Mouse (Mus musculus): ENCODE measurements around the gene Speg.

The Speg gene

DNA sequence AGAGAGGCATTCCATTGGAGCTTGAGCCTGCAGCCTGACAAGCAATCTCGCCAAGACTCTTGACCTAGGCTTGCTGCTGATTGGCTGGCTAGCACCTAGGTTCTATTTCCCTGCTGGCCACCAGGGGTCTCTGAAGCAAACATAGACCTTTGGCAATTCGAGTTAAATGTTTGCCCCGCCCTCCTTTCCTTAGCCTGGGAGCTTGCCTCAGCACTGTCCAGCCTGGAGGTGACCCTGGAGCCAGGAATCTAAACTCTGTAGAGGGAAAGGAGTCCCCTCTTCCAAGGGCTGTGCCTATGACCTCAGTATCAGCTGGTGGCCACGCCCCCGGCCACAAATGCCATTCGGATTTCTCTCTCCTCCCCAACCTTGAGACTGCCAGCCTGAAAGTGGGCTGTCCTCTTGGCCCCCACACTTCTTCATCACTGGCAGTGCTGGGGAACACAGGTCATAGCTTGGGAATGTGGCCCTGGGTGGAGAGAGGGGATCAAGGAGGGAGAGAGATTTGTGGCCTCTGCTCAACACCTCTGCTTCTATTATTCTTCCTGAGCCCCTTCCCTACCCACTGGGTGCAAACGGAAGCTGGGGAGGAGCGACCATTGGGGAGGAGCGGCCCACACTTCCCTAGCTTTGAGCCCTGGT is 23.8 kb downstream of the Speg start:
- DNase-seq, result peak; percentile 86 to 89

DNA sequence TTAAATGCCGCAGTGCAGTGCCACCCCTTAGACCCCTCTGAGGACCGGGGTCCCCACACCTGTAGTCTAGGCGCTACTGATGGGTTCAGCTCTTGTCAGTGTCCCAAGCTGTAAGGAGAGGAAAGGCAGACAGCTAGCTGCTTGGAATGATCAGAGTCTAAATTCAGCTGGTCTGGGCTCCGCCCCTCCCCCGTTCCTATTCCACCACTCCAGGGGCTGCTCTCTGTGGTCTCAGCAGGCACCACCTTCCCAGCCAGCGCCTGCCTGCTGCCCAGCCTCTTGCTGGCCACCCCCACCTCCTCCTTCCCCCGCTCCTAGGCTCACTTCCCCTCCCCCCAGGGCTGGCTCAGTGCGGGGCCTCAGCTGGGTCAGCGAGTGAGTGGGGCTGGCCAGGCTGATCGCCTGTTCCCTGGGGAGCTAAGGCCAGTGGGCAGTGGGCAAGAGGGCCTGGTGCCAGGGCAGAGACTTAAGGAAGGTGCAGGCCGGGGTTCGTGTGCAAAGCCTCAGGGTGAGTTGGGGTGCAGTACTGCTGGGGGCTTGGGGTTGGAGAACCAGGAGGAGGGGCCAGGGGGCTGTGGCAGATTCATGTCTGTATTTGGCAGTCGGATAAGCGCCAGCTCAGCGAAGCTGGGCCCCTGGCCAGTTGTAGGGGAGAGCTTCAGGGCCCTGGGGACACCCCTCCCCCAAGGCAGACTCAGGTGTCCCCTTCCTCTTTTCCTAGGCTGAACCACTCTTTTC is 24.8 kb downstream of the Speg start:
- DNase-seq, result peak; percentile 37 to 55

DNA sequence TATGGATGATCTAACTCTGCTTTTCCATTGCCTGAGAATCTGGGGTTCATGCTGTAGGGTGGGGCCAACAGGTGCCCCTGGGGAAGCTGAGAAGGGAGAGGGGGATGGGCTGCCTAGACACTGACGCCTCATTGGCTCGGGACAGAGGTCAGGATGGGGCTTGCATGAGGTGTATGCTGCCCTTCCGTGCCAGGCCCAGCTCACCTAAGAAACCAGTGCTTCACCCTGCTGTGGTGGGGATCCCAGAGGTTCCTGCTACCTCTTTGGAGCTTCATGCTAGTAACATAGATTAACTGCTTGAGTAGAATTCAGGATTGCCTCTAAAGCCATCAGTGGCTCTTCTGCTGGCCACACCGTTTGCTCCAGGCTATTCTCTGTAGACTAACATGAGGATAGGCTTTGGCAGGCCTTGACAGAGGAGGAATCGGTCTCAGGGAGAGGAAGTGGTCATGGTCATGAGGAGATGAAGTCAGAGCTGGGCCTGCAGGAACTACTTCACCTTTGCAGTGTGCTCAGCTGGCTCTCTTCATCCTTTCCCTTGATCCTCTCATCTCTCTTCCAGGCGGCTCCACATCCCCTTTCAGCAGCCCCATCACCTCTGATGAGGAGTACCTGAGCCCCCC is 25.5 kb downstream of the Speg start:
- no peak for DNase-seq

DNA sequence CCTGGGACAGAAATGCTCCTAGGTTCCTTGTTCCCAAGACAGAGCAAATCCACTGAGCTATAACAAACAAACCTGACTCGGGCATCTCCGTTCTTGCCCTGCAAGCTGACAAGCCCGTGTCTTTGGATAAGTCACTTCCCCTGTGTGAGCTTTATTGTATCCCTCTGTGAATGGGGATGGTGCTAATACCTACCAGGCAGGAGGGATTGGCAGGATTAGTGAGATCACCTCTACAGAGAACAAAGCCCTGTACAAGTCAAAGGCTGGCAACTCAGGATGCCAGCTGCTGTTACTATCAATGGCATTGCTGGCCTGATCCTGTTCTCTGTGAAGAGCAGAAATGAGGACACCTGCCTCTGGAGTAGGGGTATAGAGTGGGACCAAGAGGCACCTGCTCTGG is 30.4 kb downstream of the Speg start:
- DNase-seq, result no peak

DNA sequence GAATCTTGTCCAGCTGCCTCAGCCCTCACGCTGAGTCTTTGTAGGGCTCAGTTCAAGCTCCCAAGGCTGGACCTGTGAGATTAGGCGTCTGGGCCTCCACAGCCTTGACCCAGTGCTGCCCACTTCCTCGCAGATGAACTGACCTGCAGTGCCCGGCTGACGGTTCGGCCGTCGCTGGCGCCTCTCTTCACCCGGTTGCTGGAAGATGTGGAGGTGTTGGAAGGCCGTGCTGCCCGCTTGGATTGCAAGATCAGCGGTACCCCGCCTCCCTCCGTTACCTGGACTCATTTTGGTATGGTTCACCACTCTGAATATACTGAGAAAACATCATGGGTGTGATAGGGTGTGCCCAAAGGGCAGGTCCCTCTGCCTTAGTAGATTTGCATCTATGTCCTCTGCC is 31.1 kb downstream of the Speg start:
- DNase-seq, result no peak

DNA sequence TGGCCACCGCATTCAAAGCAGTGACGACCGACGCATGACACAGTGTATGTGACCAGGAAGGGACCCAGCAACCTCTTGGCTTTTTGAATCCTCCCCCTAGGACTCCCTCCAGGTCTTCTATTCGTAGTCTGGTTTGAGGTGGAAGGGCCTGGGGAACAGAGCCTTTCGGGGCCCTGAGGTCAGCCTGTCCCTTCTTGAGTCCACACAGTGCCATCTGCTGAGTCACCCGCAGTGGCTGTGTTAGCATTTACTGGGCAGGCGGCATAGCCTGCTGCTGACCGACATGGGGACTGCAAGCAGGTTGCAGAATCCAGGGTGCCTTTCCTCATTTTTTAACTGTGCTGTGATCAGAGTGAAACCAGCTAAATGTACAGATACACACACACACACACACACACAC is 32.0 kb downstream of the Speg start:
- no peak for DNase-seq

DNA sequence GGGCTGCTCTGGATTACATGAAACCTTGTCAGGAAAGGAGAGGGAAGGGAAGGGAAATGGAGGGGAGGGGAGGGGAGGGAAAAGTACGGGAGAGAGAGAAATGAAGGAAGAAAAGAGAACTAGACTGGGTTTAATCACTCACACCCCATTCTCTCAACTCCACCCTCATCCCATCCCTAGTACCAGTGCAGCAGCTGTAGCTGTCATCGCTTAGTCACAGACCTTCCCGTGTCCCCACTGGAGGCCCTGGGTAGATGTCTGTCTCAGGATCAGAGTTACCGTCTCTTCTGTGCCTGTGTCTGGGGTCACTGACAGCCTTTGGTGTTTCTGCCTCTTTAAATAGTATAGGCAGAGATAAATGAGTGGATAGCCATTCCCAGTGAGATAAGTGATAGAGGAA is 33.1 kb downstream of the Speg start:
- DNase-seq, result no peak

DNA sequence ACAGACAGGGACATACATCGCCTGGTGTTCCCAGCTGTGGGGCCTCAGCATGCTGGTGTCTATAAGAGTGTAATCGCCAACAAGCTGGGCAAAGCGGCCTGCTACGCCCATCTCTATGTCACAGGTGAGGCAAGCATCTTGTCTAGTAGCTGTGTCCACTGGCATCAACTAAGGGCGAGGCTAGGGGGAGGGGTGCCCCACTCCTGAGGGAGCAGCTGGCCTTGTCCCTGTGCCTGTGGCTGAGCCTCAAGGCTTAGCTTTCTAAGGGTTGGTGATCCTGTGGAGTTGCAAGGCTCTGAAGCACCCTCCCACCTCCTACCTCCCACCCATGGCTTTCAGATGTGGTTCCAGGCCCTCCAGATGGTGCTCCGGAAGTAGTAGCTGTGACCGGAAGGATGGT is 34.9 kb downstream of the Speg start:
- no peak for DNase-seq

DNA sequence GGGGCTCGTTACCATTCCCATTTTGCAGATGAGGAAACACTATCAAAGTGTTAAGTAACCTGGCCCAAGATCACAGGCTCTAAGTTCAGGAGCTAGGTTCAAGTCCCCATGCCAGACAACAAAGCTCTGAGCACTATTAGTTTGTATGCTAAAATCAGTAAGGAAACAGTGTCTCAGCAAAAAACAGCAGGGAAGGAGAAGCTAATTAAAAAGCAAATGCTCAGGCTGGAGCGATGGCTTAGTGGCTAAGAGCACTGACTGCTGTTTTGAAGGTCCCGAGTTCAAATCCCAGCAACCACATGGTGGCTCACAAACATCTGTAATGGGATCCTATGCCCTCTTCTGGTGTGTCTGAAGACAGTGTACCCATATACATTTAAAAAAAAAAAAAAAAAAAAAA is 37.1 kb downstream of the Speg start:
- DNase-seq, result no peak

DNA sequence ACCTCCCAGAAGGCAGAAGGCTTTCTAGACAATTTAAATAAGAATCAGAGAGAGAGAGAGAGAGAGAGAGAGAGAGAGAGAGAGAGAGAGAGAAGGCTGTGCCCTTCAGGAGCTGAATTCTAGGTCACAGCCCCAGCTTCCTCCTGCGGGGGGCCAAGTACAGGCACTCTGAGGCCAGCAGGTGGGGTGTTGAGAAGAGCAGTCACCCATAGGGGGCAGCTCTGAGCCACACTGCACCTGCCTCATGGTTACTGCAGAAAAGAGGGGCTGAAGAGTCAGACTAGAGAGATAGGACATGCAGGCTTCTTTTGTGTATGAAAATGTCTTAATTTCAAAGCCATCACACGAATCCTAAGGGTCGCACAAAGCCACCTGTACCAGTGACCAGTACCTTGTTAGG is 38.7 kb downstream of the Speg start:
- DNase-seq, result peak; percentile 23 to 46

DNA sequence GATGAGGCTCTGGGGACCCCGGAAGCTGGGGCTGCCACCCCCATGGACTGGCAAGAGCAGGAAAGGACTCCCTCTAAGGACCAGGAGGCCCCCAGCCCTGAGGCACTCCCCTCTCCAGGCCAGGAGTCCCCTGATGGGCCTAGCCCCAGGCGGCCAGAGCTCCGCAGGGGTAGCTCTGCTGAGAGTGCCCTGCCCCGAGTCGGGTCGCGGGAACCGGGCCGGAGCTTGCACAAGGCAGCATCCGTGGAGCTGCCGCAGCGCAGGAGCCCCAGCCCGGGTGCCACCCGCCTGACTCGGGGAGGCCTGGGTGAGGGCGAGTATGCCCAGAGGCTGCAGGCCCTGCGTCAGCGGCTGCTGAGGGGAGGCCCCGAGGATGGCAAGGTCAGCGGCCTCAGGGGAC is 46.7 kb downstream of the Speg start:
- no peak for DNase-seq

DNA sequence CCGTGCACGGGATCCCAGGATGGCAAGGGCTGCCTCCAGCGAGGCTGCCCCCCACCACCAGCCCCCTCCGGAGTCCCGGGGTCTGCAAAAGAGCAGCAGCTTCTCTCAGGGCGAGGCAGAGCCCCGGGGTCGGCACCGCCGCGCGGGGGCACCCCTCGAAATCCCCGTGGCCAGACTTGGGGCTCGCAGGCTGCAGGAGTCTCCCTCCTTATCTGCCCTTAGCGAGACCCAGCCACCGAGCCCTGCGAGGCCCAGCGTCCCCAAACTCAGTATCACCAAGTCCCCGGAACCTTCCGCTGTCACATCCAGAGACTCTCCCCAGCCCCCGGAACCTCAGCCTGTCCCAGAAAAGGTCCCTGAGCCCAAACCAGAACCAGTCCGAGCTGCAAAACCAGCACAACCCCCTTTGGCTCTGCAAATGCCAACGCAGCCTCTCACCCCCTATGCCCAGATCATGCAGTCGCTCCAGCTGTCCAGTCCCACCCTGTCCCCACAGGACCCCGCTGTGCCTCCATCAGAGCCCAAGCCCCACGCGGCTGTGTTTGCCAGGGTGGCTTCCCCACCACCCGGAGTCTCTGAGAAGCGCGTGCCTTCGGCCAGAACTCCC is 47.2 kb downstream of the Speg start:
- DNase-seq, result peak in 1 of 2 experiments; percentile 21

DNA sequence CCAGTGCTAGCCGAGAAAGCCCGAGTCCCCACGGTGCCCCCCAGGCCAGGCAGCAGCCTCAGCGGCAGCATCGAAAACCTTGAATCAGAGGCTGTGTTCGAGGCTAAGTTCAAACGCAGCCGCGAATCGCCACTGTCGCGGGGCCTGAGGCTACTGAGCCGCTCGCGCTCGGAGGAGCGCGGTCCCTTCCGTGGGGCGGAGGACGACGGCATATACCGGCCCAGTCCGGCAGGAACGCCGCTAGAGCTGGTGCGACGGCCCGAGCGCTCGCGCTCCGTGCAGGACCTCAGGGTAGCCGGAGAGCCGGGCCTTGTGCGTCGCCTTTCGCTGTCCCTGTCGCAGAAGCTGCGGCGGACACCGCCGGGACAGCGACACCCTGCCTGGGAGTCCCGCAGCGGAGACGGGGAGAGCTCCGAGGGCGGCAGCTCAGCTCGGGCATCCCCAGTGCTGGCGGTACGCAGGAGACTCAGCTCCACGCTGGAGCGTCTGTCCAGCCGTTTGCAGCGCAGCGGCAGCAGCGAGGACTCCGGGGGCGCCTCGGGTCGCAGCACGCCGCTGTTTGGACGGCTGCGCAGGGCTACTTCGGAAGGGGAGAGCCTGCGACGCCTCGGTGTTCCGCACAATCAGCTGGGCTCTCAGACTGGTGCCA is 47.9 kb downstream of the Speg start:
- peak in 1 of 2 experiments; percentile 53 for DNase-seq

DNA sequence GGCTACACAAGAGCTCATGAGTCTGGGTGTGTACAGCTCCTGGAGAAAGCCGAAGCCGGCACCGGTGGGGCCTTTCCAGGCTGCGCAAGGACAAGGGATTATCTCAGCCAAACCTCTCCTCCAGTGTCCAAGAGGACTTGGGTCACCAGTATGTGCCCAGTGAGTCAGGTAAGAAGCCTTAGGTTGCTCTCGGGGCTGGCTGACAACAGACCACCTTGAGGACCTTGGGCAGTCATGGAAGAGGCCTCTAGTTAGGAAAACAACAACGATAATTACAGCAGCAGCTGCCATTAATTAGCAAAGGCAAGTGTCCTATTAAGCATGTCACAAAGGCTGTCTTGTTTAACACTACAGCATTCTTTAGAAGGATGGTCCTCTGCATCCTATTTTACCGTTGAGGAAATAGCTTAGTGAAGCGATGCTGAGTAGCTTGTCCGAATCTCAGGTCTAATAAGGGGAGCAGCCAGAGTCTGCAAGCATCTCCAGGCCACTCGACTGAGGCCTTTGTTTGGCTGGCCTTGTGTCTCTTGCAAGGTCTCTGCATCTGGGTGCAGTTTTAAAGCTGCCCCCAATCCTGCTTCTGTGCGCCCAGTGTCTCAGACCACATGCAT is 48.8 kb downstream of the Speg start:
- DNase-seq, result no peak

DNA sequence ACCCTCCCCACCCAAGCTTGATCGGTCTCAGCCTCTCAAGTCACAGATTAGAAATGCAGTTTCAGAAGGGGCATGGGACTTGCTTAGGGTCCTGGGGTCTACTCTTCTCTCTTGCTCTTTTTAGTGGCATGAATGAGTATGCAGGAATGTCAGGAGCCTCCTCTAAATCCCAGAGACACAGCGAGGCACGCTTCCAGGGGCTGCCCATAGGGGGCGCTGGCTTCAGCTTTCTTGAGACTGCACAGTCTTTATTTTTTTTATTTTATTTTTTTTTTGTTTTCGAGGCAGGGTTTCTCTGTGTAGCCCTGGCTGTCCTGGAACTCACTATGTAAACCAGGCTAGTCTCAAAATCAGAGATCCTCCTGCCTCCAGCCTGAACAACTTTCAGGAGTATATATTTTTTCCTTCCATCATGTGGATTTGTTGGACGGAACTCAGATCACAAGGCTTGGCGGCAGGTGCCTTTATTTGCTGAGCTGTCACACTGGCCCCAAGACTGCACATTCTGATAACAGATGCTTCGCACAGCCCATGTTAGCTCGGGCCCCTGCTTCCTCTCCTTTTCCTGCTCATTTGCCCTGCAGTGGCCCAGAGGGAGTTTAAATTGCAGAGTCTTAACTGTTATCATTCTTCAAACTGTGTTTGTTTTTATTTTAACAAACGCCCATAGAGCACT is 50.8 kb downstream of the Speg start:
- peak; percentile 26 to 71 for DNase-seq

DNA sequence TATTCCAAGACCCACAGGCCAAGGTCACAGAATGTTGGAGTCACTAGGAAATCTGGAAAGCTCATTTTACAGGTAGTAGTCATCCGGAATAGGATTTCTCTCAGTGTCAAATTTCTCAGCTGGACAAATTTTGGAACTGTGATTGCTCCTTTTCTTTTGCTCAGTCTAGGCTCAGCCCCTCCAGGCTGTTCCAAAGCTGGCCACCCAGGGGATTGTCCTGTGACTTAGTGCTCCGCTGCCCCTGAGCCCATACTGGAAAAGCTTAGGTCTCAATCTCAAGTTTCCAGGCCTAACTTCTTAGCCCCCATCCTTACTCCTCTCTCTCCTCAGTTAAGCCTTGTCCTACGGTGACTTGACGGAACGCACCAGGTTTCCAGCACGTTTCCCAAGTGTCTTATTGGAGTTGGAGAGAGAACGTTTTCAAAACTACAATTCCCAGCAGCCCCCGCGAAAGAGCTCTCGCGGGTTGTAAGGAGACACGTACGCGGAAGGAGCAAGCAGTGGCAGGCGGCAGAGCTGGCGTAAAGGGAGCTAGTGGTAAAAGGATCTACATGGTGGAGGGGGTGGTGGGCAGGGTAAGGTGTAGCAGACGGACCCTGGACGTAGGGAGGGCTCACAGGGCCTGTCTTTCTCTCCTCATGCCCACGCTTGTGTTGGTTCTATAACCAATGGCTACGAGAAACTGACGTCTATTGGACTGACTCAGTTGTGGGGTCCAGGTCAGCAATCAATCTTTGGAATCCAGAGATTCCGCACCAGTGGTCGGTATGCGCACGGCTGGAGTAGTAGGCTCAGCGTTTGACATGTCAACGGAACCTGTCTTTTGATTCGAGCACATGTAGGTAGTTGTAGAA is 60.6 kb downstream of the Speg start, which contains the start of gene Gmppa:
Gmppa (plus strand) TSS at position 456 of the 854 bp plus-strand sequence.
- DNase-seq, result peak; percentile 87 to 92

DNA sequence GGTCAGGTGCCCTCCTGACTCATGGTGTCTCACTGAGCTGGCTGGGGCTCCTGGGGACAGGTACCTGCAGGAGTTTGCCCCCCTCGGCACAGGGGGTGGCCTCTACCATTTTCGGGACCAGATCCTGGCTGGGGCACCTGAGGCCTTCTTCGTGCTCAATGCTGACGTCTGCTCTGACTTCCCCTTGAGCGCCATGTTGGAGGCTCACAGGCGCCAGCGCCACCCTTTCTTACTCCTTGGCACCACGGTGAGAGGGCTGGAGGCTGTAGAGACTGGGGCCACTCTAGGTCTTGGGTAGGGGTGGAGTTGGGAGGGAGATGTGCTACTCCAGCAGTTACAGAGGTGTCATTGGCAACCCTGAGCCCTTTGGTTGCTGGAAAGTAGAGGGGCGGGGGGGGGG is 63.7 kb downstream of the Speg start:
- no peak for DNase-seq

DNA sequence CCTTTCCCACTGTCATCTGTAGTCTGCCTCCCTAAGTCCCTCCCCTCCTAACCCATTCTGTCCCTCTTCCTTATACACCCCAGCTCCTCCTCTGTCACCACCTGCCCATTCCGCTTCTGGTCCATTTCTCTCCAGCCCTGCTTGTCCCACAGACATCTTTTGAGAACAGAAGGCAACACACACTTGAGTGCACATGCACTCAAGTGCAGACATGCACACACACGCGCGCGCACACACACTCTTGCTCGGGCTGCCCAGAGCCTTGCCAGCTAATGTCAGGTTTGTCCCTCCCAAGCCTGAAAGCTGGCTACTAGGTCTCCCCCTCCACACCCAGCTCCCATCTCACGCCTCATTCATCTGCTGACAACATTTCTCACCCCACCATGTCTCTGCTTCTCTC is 65.6 kb downstream of the Speg start:
- no peak for DNase-seq

DNA sequence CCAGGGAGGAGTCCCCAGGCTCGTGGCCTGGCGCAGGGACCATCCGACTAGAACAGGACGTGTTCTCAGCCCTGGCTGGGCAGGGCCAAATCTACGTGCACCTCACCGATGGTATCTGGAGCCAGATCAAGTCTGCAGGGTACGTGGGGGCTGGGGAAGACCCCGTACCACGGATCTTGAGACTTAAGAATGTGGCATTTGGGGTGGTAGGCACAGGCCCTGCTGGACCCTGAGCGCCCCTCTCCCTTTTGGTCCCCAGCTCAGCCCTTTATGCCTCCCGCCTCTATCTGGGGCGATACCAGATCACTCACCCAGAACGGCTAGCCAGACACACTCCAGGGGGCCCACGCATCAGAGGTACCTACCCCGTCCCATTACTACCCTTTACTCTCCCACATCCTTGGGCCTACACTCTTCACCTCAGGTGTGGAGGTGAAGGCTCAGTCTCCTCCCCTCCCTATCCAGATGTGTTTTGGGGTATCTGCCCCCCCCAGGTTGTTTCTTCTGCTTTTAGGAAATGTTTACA is 66.4 kb downstream of the Speg start:
- DNase-seq, result no peak

DNA sequence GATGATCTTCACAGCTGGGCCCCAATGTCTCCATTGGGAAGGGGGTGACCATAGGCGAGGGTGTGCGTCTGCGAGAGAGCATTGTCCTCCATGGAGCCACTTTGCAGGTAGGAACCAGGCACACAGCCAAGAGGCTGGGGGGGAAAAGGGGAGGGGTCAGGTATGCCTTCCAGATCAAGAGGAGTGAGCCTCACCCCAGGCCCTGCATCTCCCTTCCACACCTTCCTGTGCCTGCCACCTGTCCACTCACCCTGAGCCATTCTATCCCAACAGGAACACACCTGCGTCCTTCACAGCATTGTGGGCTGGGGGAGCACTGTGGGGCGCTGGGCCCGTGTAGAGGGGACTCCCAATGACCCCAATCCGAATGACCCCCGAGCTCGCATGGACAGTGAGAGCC is 67.1 kb downstream of the Speg start:
- DNase-seq, result no peak

DNA sequence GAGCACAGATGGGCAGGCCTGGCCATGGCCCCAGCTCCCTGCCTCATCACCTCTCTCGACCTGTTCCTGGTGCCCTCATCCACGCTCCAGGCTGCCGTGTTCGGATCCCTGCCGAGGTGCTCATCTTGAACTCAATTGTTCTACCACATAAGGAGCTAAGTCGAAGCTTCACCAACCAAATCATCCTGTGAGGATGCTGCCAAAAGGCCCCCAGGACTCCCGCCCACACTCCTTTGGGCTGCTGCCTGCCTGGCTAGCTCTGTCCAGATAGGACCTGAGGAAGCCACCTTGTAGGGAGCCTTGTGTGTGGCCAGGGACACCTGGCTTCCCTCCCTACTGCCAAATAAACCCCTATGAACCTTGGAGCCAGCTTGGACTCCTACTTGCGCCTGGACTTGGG is 67.7 kb downstream of the Speg start:
- no peak for DNase-seq

Data from kidney, postnatal 36 days (tissue).